In genomic region chr2:131652197-131652596, GRCm38 (mm10) we compare ENCODE assay signal across 12 mouse cellular contexts.
DNase-seq lines count a peak whose midpoint lies in the region; ATAC-seq and TF ChIP-seq lines count a peak whose summit lies in the region.
"Had no signal": no experiment of that assay in that cellular context is flagged by ENCODE, and none has a peak within 500 bp of the region (broad histone marks: within the 10 kb centered on the region; RNA-seq: fewer than 3 reads in every experiment).

No protein-coding gene starts in this region.

- no peak for TF ChIP-seq CTCF in olfactory bulb, adult 2 months (IDR thresholded peaks at IDR 0.05; ENCODE audit: insufficient read depth, low read depth, low read length)

- DNase-seq in kidney, adult 11 months, result no peak
- DNase-seq in gastrocnemius, adult 8-10 months (ENCODE audit: low spot score in 2 of 2), result peak; percentile 33 to 38
- DNase-seq in heart, postnatal 25 days (ENCODE audit: low spot score), result peak; percentile 20
- no peak for DNase-seq in liver
- DNase-seq: cerebellum, adult 9-10 months; retina, postnatal 1 day; thymus, postnatal 14 days had no signal

- H3K9me3 ChIP-seq in kidney, embryonic 16.5 days (ENCODE audit: low read length), result peaks cover 4% of the 10 kb centered on the region; the same call in 1 of the 2 replicates
- H3K9me3 ChIP-seq in forebrain, embryonic 12.5 days, result no peaks in the 10 kb centered on the region
- H3K9me3 ChIP-seq: limb, embryonic 13.5 days had no signal

- H3K4me3 ChIP-seq in kidney, embryonic 16.5 days (ENCODE audit: low read length), result no peak overlapping the region
- H3K4me3 ChIP-seq in olfactory bulb, adult 2 months (ENCODE audit: insufficient read depth, low read depth, low read length), result no peak overlapping the region
- no peak overlapping the region for H3K4me3 ChIP-seq in forebrain, embryonic 12.5 days (replicated peaks)
- H3K4me3 ChIP-seq: limb, embryonic 13.5 days had no signal

- H3K36me3 ChIP-seq in kidney, embryonic 16.5 days (ENCODE audit: insufficient read depth, low read length), result no peaks in the 10 kb centered on the region
- no peaks in the 10 kb centered on the region for H3K36me3 ChIP-seq in forebrain, embryonic 12.5 days (replicated peaks)
- H3K36me3 ChIP-seq: limb, embryonic 13.5 days had no signal

- ATAC-seq in kidney, embryonic 16.5 days (ENCODE audit: low FRiP score, low TSS enrichment), result peak; percentile 68; the same call in 1 of the 2 replicates
- no peak for ATAC-seq in forebrain, embryonic 12.5 days (ENCODE audit: low FRiP score)
- ATAC-seq: hindbrain, postnatal 0 days had no signal

- H3K27ac ChIP-seq in kidney, embryonic 16.5 days (ENCODE audit: low read length), result no peak overlapping the region
- peak overlapping the region; percentile 68 for H3K27ac ChIP-seq in olfactory bulb, adult 2 months (ENCODE audit: insufficient read depth, low read depth, low read length)
- no peak overlapping the region for H3K27ac ChIP-seq in forebrain, embryonic 12.5 days
- H3K27ac ChIP-seq: hindbrain, postnatal 0 days; limb, embryonic 13.5 days had no signal

- H3K4me1 ChIP-seq in kidney, embryonic 16.5 days (ENCODE audit: insufficient read depth, low read length), result peaks cover 14% of the 10 kb centered on the region
- H3K4me1 ChIP-seq in olfactory bulb, adult 2 months (ENCODE audit: control insufficient read depth, insufficient read depth, low read length), result peaks cover 30% of the 10 kb centered on the region
- H3K4me1 ChIP-seq in forebrain, embryonic 12.5 days, result no peaks in the 10 kb centered on the region

- TF ChIP-seq POLR2A in olfactory bulb, adult 2 months (IDR thresholded peaks at IDR 0.05; ENCODE audit: insufficient read depth, low read depth, low read length), result no peak

- H3K9ac ChIP-seq in kidney, embryonic 16.5 days (replicated peaks; ENCODE audit: low read length), result no peak overlapping the region
- no peak overlapping the region for H3K9ac ChIP-seq in forebrain, embryonic 12.5 days
- H3K9ac ChIP-seq: limb, embryonic 13.5 days had no signal

- intact Hi-C loops in heart, postnatal 25 days (cut with DNase I), result no loop called here

- no peak overlapping the region for H3K4me2 ChIP-seq in kidney, embryonic 16.5 days (replicated peaks; ENCODE audit: low read depth, low read length)
- no peak overlapping the region for H3K4me2 ChIP-seq in forebrain, embryonic 12.5 days
- H3K4me2 ChIP-seq: limb, embryonic 13.5 days had no signal

- 21% methylated on average over 5 of the region's 5 CpGs for WGBS in kidney, embryonic 16.5 days
- WGBS in olfactory bulb, adult 2 months, result 24% methylated on average over 5 of the region's 5 CpGs
- 81% methylated on average over 5 of the region's 5 CpGs for WGBS in forebrain, embryonic 12.5 days

- H3K27me3 ChIP-seq in kidney, embryonic 16.5 days (ENCODE audit: insufficient read depth, low read length), result no peaks in the 10 kb centered on the region
- no peaks in the 10 kb centered on the region for H3K27me3 ChIP-seq in forebrain, embryonic 12.5 days
- H3K27me3 ChIP-seq: limb, embryonic 13.5 days had no signal

Comparison
In these comparisons a context has a peak if more than half of its experiments do, and no peak if none do; other contexts are left out.
1. DNase-seq: peak in gastrocnemius, adult 8-10 months (2 of 2) and heart, postnatal 25 days (single experiment); none in kidney, adult 11 months (single experiment) and liver (single experiment).